Comparison of ENCODE assay signal across 11 mouse cellular contexts in the genomic region with DNA sequence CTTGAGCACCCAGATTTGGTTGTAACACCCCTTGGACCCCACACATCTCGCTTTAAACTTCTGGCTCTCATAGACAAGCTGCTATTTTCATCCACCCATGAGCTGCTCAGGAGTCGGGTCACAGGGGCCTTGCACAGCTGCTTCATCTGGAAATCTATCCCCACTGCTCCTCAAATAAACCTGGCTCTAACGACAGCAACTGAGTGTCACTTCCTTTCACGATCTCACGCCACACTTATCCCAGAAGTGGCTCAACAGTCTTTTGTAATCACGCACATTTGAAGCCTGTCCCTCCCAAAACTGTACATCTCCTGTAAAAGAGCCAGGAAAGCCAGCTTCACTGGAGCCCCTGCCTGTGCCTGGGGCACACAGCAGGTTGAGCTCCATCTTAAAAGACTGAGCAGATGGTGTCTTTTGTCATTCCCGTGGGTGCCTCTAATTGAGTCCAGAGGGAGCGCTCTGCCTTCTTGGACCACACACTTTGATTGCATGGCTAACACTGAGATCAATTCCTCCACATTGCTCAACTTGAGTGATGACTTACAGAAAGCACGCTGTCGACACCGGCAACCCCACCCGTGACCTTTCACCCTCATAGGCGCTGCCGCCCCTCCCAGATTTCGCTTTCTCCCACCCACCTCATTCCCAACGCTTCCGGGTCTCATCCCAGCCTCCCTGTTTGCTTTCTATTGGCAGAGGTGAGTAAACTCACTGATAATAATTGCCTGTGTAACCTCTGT. TPM values are rescaled to one million over a fixed set of nuclear protein-coding genes. Genes with fewer than 3 reads are reported as not detected.
DNase-seq lines count a peak whose midpoint lies in the region; ATAC-seq and TF ChIP-seq lines count a peak whose summit lies in the region.
"Had no signal": no experiment of that assay in that cellular context is flagged by ENCODE, and none has a peak within 500 bp of the region (broad histone marks: within the 10 kb centered on the region; RNA-seq: fewer than 3 reads in every experiment).

No protein-coding gene starts in this region.

- TF ChIP-seq EP300 in ES-Bruce4 (IDR thresholded peaks at IDR 0.05; ENCODE audit: insufficient read depth, low read depth, low read length): peak; percentile 87

- TF ChIP-seq POLR2A in ES-Bruce4 (IDR thresholded peaks at IDR 0.05; ENCODE audit: insufficient read depth, low read length): no peak

- no peaks in the 10 kb centered on the region for H3K27me3 ChIP-seq in liver, embryonic 16.5 days (ENCODE audit: control insufficient read depth, insufficient read depth, low read depth, low read length)
- H3K27me3 ChIP-seq in liver, embryonic 12.5 days (replicated peaks): peaks cover 7% of the 10 kb centered on the region; the same call in 1 of the 2 replicates
- H3K27me3 ChIP-seq in ES-Bruce4 (ENCODE audit: control insufficient read depth, insufficient read depth, low read length, poor library complexity, severe bottlenecking): no peaks in the 10 kb centered on the region
- H3K27me3 ChIP-seq in midbrain, embryonic 14.5 days (ENCODE audit: control insufficient read depth, insufficient read depth, low read length): no peaks in the 10 kb centered on the region

- 0 out of 2 replicates have a peak, but pooled peaks have one; percentile 27 for ATAC-seq in liver, embryonic 16.5 days (ENCODE audit: low read depth)
- ATAC-seq in liver, embryonic 12.5 days: no peak
- no peak for ATAC-seq in midbrain, embryonic 14.5 days (ENCODE audit: low FRiP score, low TSS enrichment)

- peak; percentile 29 for DNase-seq in brain, adult 2 months (ENCODE audit: low read depth, low spot score)
- DNase-seq in midbrain, embryonic 14.5 days: peak; percentile 55
- no peak for DNase-seq in natural killer cell, adult 2 months (ENCODE audit: low spot score in 2 of 2)
- DNase-seq in adrenal gland, postnatal 36 days: no peak
- DNase-seq: thymus, postnatal 14 days had no signal

- H3K4me2 ChIP-seq in liver, embryonic 16.5 days (ENCODE audit: low read depth, low read length): no peak overlapping the region
- no peak overlapping the region for H3K4me2 ChIP-seq in liver, embryonic 12.5 days
- H3K4me2 ChIP-seq in midbrain, embryonic 14.5 days (ENCODE audit: low read length): no peak overlapping the region

- 46% methylated on average over 17 of the region's 17 CpGs for WGBS in liver, embryonic 16.5 days (ENCODE audit: insufficient replicate concordance)
- WGBS in liver, embryonic 12.5 days (ENCODE audit: insufficient replicate concordance): 50% methylated on average over 17 of the region's 17 CpGs
- 48% methylated on average over 17 of the region's 17 CpGs for WGBS in midbrain, embryonic 14.5 days

- no peaks in the 10 kb centered on the region for H3K9me3 ChIP-seq in liver, embryonic 16.5 days (replicated peaks; ENCODE audit: control insufficient read depth, low read length)
- H3K9me3 ChIP-seq in liver, embryonic 12.5 days (replicated peaks): no peaks in the 10 kb centered on the region
- H3K9me3 ChIP-seq in ES-Bruce4 (replicated peaks; ENCODE audit: control insufficient read depth, insufficient read depth, low read length, poor library complexity, severe bottlenecking): no peaks in the 10 kb centered on the region
- no peaks in the 10 kb centered on the region for H3K9me3 ChIP-seq in midbrain, embryonic 14.5 days (ENCODE audit: control insufficient read depth, low read length)

- H3K4me1 ChIP-seq in liver, embryonic 16.5 days (ENCODE audit: control insufficient read depth, low read depth, low read length): no peaks in the 10 kb centered on the region; the same call in 1 of the 2 replicates
- no peaks in the 10 kb centered on the region for H3K4me1 ChIP-seq in liver, embryonic 12.5 days
- peaks cover 8% of the 10 kb centered on the region for H3K4me1 ChIP-seq in ES-Bruce4 (ENCODE audit: control insufficient read depth, insufficient read depth, low read length)
- H3K4me1 ChIP-seq in midbrain, embryonic 14.5 days (ENCODE audit: control insufficient read depth, insufficient read depth, low read length): no peaks in the 10 kb centered on the region

- no peaks in the 10 kb centered on the region for H3K36me3 ChIP-seq in liver, embryonic 16.5 days (ENCODE audit: control insufficient read depth, insufficient read depth)
- H3K36me3 ChIP-seq in liver, embryonic 12.5 days: no peaks in the 10 kb centered on the region
- H3K36me3 ChIP-seq in ES-Bruce4 (ENCODE audit: control insufficient read depth, insufficient read depth, low read length, poor library complexity, severe bottlenecking): no peaks in the 10 kb centered on the region
- no peaks in the 10 kb centered on the region for H3K36me3 ChIP-seq in midbrain, embryonic 14.5 days (ENCODE audit: control insufficient read depth, insufficient read depth, low read length)

- no peak overlapping the region for H3K27ac ChIP-seq in liver, embryonic 16.5 days (ENCODE audit: low read length)
- no peak overlapping the region for H3K27ac ChIP-seq in liver, embryonic 12.5 days
- peak overlapping the region; percentile 34 for H3K27ac ChIP-seq in ES-Bruce4 (ENCODE audit: insufficient read depth, low read length)
- no peak overlapping the region for H3K27ac ChIP-seq in midbrain, embryonic 14.5 days (replicated peaks; ENCODE audit: low read depth, low read length)
- H3K27ac ChIP-seq: kidney, postnatal 0 days; macrophage had no signal

- no peak overlapping the region for H3K4me3 ChIP-seq in liver, embryonic 16.5 days (ENCODE audit: low read depth, low read length)
- no peak overlapping the region for H3K4me3 ChIP-seq in liver, embryonic 12.5 days
- no peak overlapping the region for H3K4me3 ChIP-seq in ES-Bruce4 (ENCODE audit: low read depth, low read length)
- no peak overlapping the region for H3K4me3 ChIP-seq in midbrain, embryonic 14.5 days (replicated peaks; ENCODE audit: low read depth, low read length)

- H3K9ac ChIP-seq in liver, embryonic 16.5 days (ENCODE audit: low read depth, low read length): no peak overlapping the region
- H3K9ac ChIP-seq in liver, embryonic 12.5 days: no peak overlapping the region
- no peak overlapping the region for H3K9ac ChIP-seq in ES-Bruce4 (ENCODE audit: low read depth, poor library complexity, severe bottlenecking)
- no peak overlapping the region for H3K9ac ChIP-seq in midbrain, embryonic 14.5 days (replicated peaks; ENCODE audit: low read length)

- TF ChIP-seq CTCF in ES-Bruce4 (IDR thresholded peaks at IDR 0.05; ENCODE audit: low read depth, low read length): no peak

RNA-seq across cellular contexts. Expression of a gene that starts 17.2 kb away (rescaled TPM):
- 0.04 TPM in 1 of 2 replicates, not detected in the other for polyA plus RNA-seq in liver, embryonic 16.5 days (2015; fragmentation: Nextera tagmentation; extraction: Ambion mirVana)
- polyA plus RNA-seq in liver, embryonic 12.5 days (2016; fragmentation: Nextera tagmentation; extraction: Ambion mirVana): not detected in 2 replicates
- 1.2 and 1.4 TPM in 2 replicates for polyA plus RNA-seq in ES-Bruce4 (2011; ENCODE audit: insufficient read depth, insufficient read length, low read depth, missing spikeins)
- 0.36 and 0.49 TPM in 2 replicates for polyA plus RNA-seq in midbrain, embryonic 14.5 days (2014; fragmentation: Nextera tagmentation; extraction: Ambion mirVana)
- 10 to 100 TPM; 12.0 to 23.9 TPM for total RNA-seq in adrenal gland, postnatal 36 days (2021)
- polyA plus RNA-seq: macrophage had no signal

RNA-seq across cellular contexts. Expression of a gene that starts 57.0 kb away (rescaled TPM):
- 0.06 and 0.07 TPM in 2 replicates for polyA plus RNA-seq in liver, embryonic 16.5 days (2015; fragmentation: Nextera tagmentation; extraction: Ambion mirVana)
- not detected in 2 replicates for polyA plus RNA-seq in liver, embryonic 12.5 days (2016; fragmentation: Nextera tagmentation; extraction: Ambion mirVana)
- not detected in 2 replicates for polyA plus RNA-seq in ES-Bruce4 (2011; ENCODE audit: insufficient read depth, insufficient read length, low read depth, missing spikeins)
- polyA plus RNA-seq in midbrain, embryonic 14.5 days (2014; fragmentation: Nextera tagmentation; extraction: Ambion mirVana): not detected in 2 replicates
- total RNA-seq in adrenal gland, postnatal 36 days (2021): not detected
- total RNA-seq: left cerebral cortex, postnatal 10 days had no signal
- polyA plus RNA-seq: macrophage had no signal

Comparison
In these comparisons a context has a peak if more than half of its experiments do, and no peak if none do; other contexts are left out.
1. DNase-seq: peak in brain, adult 2 months (single experiment) and midbrain, embryonic 14.5 days (single experiment); none in natural killer cell, adult 2 months (0 of 2) and adrenal gland, postnatal 36 days (0 of 2).